In genomic region chr1:164456065-164456464, GRCm38 (mm10) we compare ENCODE assay signal across 8 mouse cellular contexts. TPM values are rescaled to one million over a fixed set of nuclear protein-coding genes. Genes with fewer than 3 reads are reported as not detected.
DNase-seq lines count a peak whose midpoint lies in the region; ATAC-seq lines count a peak whose summit lies in the region.

No protein-coding gene starts in this region.

- H3K9me3 ChIP-seq in limb, embryonic 13.5 days: no peaks in the 10 kb centered on the region
- no peaks in the 10 kb centered on the region for H3K9me3 ChIP-seq in limb, embryonic 10.5 days (replicated peaks)
- H3K9me3 ChIP-seq in hindbrain, embryonic 12.5 days (replicated peaks): no peaks in the 10 kb centered on the region
- no peaks in the 10 kb centered on the region for H3K9me3 ChIP-seq in stomach, embryonic 15.5 days

- H3K27ac ChIP-seq in limb, embryonic 13.5 days: no peak overlapping the region
- H3K27ac ChIP-seq in limb, embryonic 10.5 days: no peak overlapping the region
- no peak overlapping the region; the same call in 1 of the 2 replicates for H3K27ac ChIP-seq in hindbrain, embryonic 12.5 days
- peak overlapping the region; percentile 95 for H3K27ac ChIP-seq in stomach, embryonic 15.5 days

- no peak overlapping the region for H3K4me3 ChIP-seq in limb, embryonic 13.5 days
- H3K4me3 ChIP-seq in limb, embryonic 10.5 days: no peak overlapping the region
- peak overlapping the region; percentile 68 for H3K4me3 ChIP-seq in hindbrain, embryonic 12.5 days
- H3K4me3 ChIP-seq in stomach, embryonic 15.5 days (replicated peaks): peak overlapping the region; percentile 68

- peaks cover 33% of the 10 kb centered on the region for H3K4me1 ChIP-seq in limb, embryonic 13.5 days
- peaks cover 29% of the 10 kb centered on the region for H3K4me1 ChIP-seq in limb, embryonic 10.5 days
- peaks cover 38% of the 10 kb centered on the region for H3K4me1 ChIP-seq in hindbrain, embryonic 12.5 days
- H3K4me1 ChIP-seq in stomach, embryonic 15.5 days: peaks cover 9% of the 10 kb centered on the region; the same call in 1 of the 2 replicates

- peaks cover 52% of the 10 kb centered on the region for H3K27me3 ChIP-seq in limb, embryonic 13.5 days
- peaks cover 56% of the 10 kb centered on the region for H3K27me3 ChIP-seq in limb, embryonic 10.5 days (ENCODE audit: low read depth, poor library complexity, severe bottlenecking)
- peaks cover 14% of the 10 kb centered on the region for H3K27me3 ChIP-seq in hindbrain, embryonic 12.5 days
- peaks cover 10% of the 10 kb centered on the region for H3K27me3 ChIP-seq in stomach, embryonic 15.5 days (replicated peaks)

- WGBS in limb, embryonic 13.5 days: 28% methylated on average over 6 of the region's 6 CpGs
- WGBS in limb, embryonic 10.5 days: 25% methylated on average over 6 of the region's 6 CpGs
- WGBS in hindbrain, embryonic 12.5 days: 17% methylated on average over 6 of the region's 6 CpGs
- 28% methylated on average over 6 of the region's 6 CpGs for WGBS in stomach, embryonic 15.5 days

- no peaks in the 10 kb centered on the region for H3K36me3 ChIP-seq in limb, embryonic 13.5 days
- H3K36me3 ChIP-seq in limb, embryonic 10.5 days: no peaks in the 10 kb centered on the region
- peaks cover 20% of the 10 kb centered on the region for H3K36me3 ChIP-seq in hindbrain, embryonic 12.5 days
- no peaks in the 10 kb centered on the region for H3K36me3 ChIP-seq in stomach, embryonic 15.5 days

- H3K9ac ChIP-seq in limb, embryonic 13.5 days: no peak overlapping the region
- H3K9ac ChIP-seq in hindbrain, embryonic 12.5 days: peak overlapping the region; percentile 58; the same call in 1 of the 2 replicates
- H3K9ac ChIP-seq in stomach, embryonic 15.5 days: no peak overlapping the region; the same call in 1 of the 2 replicates

- peak overlapping the region; percentile 88 for H3K4me2 ChIP-seq in limb, embryonic 13.5 days (replicated peaks)
- peak overlapping the region; percentile 77 for H3K4me2 ChIP-seq in hindbrain, embryonic 12.5 days (replicated peaks)
- peak overlapping the region; percentile 68 for H3K4me2 ChIP-seq in stomach, embryonic 15.5 days

- DNase-seq in limb, embryonic 10.5 days (ENCODE audit: low spot score): no peak
- DNase-seq in cerebellum, postnatal 14 days: peak; percentile 71 to 73
- DNase-seq in lung, adult 18-20 months: peak; percentile 80 to 88
- DNase-seq in urinary bladder, postnatal 10 days (ENCODE audit: low spot score): no peak
- DNase-seq in urinary bladder, adult 18-20 months (ENCODE audit: low spot score in 2 of 2): no peak

- ATAC-seq in limb, embryonic 13.5 days (ENCODE audit: low FRiP score, low read depth): no peak
- ATAC-seq in hindbrain, embryonic 12.5 days (ENCODE audit: low FRiP score): no peak
- no peak for ATAC-seq in stomach, embryonic 15.5 days (ENCODE audit: insufficient read depth, low FRiP score, low read depth)

RNA-seq across cellular contexts. Expression of gene Atp1b1, which starts 2.1 kb away (rescaled TPM):
- polyA plus RNA-seq in limb, embryonic 13.5 days (2015; fragmentation: Nextera tagmentation; extraction: Ambion mirVana): 7.8 and 8.2 TPM in 2 replicates
- 1.7 and 2.6 TPM in 2 replicates for polyA plus RNA-seq in limb, embryonic 10.5 days (2016; fragmentation: Nextera tagmentation; extraction: Ambion mirVana)
- 57.6 and 61.7 TPM in 2 replicates for polyA plus RNA-seq in hindbrain, embryonic 12.5 days (2016; fragmentation: Nextera tagmentation; extraction: Ambion mirVana)
- polyA plus RNA-seq in stomach, embryonic 15.5 days (2015; fragmentation: Nextera tagmentation; extraction: Ambion mirVana): 143 and 162 TPM in 2 replicates

Comparison
In these comparisons a context has a peak if more than half of its experiments do, and no peak if none do; other contexts are left out.
1. H3K4me3 ChIP-seq: peak in hindbrain, embryonic 12.5 days (single experiment) and stomach, embryonic 15.5 days (single experiment); none in limb, embryonic 13.5 days (single experiment) and limb, embryonic 10.5 days (single experiment).
2. DNase-seq: peak in cerebellum, postnatal 14 days (2 of 2) and lung, adult 18-20 months (2 of 2); none in limb, embryonic 10.5 days (single experiment), urinary bladder, postnatal 10 days (single experiment) and urinary bladder, adult 18-20 months (0 of 2).
3. Peak in every context shown above with its lines, with median percentiles within 50 percentile points of each other: H3K4me2 ChIP-seq.